Comparison of ENCODE assay signal across 8 mouse cellular contexts in genomic region chr13:10360777-10361176, GRCm38 (mm10). TPM values are rescaled to one million over a fixed set of nuclear protein-coding genes. Genes with fewer than 3 reads are reported as not detected.
DNase-seq lines count a peak whose midpoint lies in the region; ATAC-seq and TF ChIP-seq lines count a peak whose summit lies in the region.

TSS of gene Chrm3 (minus strand) at chr13:10360847.

- no peaks in the 10 kb centered on the region for H3K4me1 ChIP-seq in intestine, postnatal 0 days (replicated peaks; ENCODE audit: control insufficient read depth, insufficient read depth, low read length)

- 2% methylated on average over 18 of the region's 18 CpGs for WGBS in intestine, postnatal 0 days

- peak within 1 kb of the TSS; percentile 11 for H3K27ac ChIP-seq in intestine, postnatal 0 days (ENCODE audit: low read depth, low read length)

- TF ChIP-seq CTCF in intestine, postnatal 0 days (IDR thresholded peaks at IDR 0.05; ENCODE audit: low read depth) = peak; percentile 49

- no peaks in the 10 kb centered on the region for H3K36me3 ChIP-seq in intestine, postnatal 0 days (ENCODE audit: control insufficient read depth, insufficient read depth)

- ATAC-seq in intestine, postnatal 0 days = peak; percentile 64
- peak; percentile 54 for ATAC-seq in megakaryocyte, adult 5-6 weeks (ENCODE audit: poor library complexity, severe bottlenecking)

- peak within 1 kb of the TSS; percentile 61 for H3K4me3 ChIP-seq in intestine, postnatal 0 days (ENCODE audit: low read depth, low read length)

- H3K4me2 ChIP-seq in intestine, postnatal 0 days (replicated peaks; ENCODE audit: low read depth) = peak within 1 kb of the TSS; percentile 97

- peak within 1 kb of the TSS; percentile 45 for H3K9ac ChIP-seq in intestine, postnatal 0 days (ENCODE audit: low read depth, low read length)

- H3K9me3 ChIP-seq in intestine, postnatal 0 days (ENCODE audit: control insufficient read depth) = no peaks in the 10 kb centered on the region

- peak; percentile 18 to 25 for DNase-seq in adrenal gland, adult 18-20 months (ENCODE audit: low spot score in 2 of 2)
- peak; percentile 72 for DNase-seq in embryo, embryonic 9.5 days (ENCODE audit: extremely low spot score)
- DNase-seq in heart, adult 11 months = peak; percentile 93
- peak; percentile 54 to 74 for DNase-seq in left cerebral cortex, postnatal 14 days (ENCODE audit: low spot score in 2 of 2)
- peak; percentile 64 for DNase-seq in right cerebral cortex, postnatal 14 days
- DNase-seq in thymus, postnatal 36 days = no peak

- peaks cover 24% of the 10 kb centered on the region; the same call in 1 of the 2 replicates for H3K27me3 ChIP-seq in intestine, postnatal 0 days (replicated peaks; ENCODE audit: control insufficient read depth, insufficient read depth, low read length)

- intact Hi-C loops in left cerebral cortex, postnatal 14 days (cut with DNase I) = loop anchor here (5.0 kb wide), 1 partner anchor 123 kb away; no protein-coding TSS in a partner anchor

RNA-seq across cellular contexts. Expression of gene Chrm3, which starts in this region (rescaled TPM):
- 1 to 10 TPM; 2.4 to 2.9 TPM for total RNA-seq in adrenal gland, adult 18-20 months (2021)
- polyA plus RNA-seq in intestine, postnatal 0 days (2015; fragmentation: Nextera tagmentation; extraction: Ambion mirVana) = 0.53 and 0.55 TPM in 2 replicates
- 10 to 100 TPM; 46.1 to 47.5 TPM for total RNA-seq in left cerebral cortex, postnatal 14 days (2021)
- total RNA-seq in megakaryocyte, adult 5-6 weeks (2015) = 0.55 and 1.9 TPM in 2 replicates
- total RNA-seq in megakaryocyte, adult 5-6 weeks (2017) = 4.6 and 5.5 TPM in 2 replicates

Comparison
In these comparisons a context has a peak if more than half of its experiments do, and no peak if none do; other contexts are left out.
1. RNA of gene Chrm3 (total RNA-seq): 46.1 to 47.5 TPM in left cerebral cortex, postnatal 14 days; 0.55 to 5.5 TPM in megakaryocyte, adult 5-6 weeks and 2.4 to 2.9 TPM in adrenal gland, adult 18-20 months; every median in the first group is over 4 times any median in the second.
2. Peak in ATAC-seq, H3K4me3 ChIP-seq, H3K27ac ChIP-seq, H3K9ac ChIP-seq and H3K4me2 ChIP-seq in intestine, postnatal 0 days; RNA of the gene not detected or under 1 TPM.
3. DNase-seq: peak in adrenal gland, adult 18-20 months (2 of 2), embryo, embryonic 9.5 days (single experiment), heart, adult 11 months (single experiment), left cerebral cortex, postnatal 14 days (2 of 2) and right cerebral cortex, postnatal 14 days (single experiment); none in thymus, postnatal 36 days (0 of 2).